27 mouse cellular contexts compared by ENCODE assay signal in genomic region chr12:86012195-86012594, GRCm38 (mm10).
"Had no signal": no experiment of that assay in that cellular context is flagged by ENCODE, and none has a peak within 500 bp of the region (broad histone marks: within the 10 kb centered on the region; RNA-seq: fewer than 3 reads in every experiment).

No protein-coding gene starts in this region.

- DNase-seq: gastrocnemius, postnatal 14 days; gastrocnemius, postnatal 36 days; heart, adult 11 months; heart, adult 2 months; heart, postnatal 14 days; heart, postnatal 36 days; kidney, adult 11 months; kidney, adult 2 months; kidney, adult 9 months; kidney, postnatal 14 days; kidney, postnatal 36 days; layer of hippocampus, adult 9-11 months; layer of hippocampus, postnatal 36 days; left cerebral cortex, postnatal 4 days had no signal

- H3K4me2 ChIP-seq: heart, embryonic 11.5 days; heart, embryonic 13.5 days; heart, embryonic 15.5 days; hindbrain, embryonic 13.5 days; hindbrain, embryonic 15.5 days; kidney, embryonic 15.5 days; limb, embryonic 13.5 days; limb, embryonic 15.5 days; liver, embryonic 12.5 days had no signal

- H3K9me3 ChIP-seq: heart, embryonic 13.5 days; heart, embryonic 15.5 days; hindbrain, embryonic 13.5 days; hindbrain, embryonic 15.5 days; kidney, embryonic 15.5 days; limb, embryonic 13.5 days; limb, embryonic 15.5 days; liver, embryonic 12.5 days had no signal

- H3K9ac ChIP-seq: heart, embryonic 13.5 days; heart, embryonic 15.5 days; hindbrain, embryonic 13.5 days; hindbrain, embryonic 15.5 days; kidney, embryonic 15.5 days; limb, embryonic 13.5 days; limb, embryonic 15.5 days; liver, embryonic 12.5 days; liver, embryonic 14.5 days had no signal

- H3K27me3 ChIP-seq: heart, embryonic 13.5 days; heart, embryonic 15.5 days; hindbrain, embryonic 13.5 days; hindbrain, embryonic 15.5 days; kidney, embryonic 15.5 days; limb, embryonic 13.5 days; limb, embryonic 15.5 days; liver, embryonic 12.5 days had no signal

- H3K36me3 ChIP-seq: heart, embryonic 15.5 days; hindbrain, embryonic 15.5 days; limb, embryonic 13.5 days; limb, embryonic 15.5 days had no signal

- H3K4me3 ChIP-seq: heart, adult 2 months; heart, embryonic 13.5 days; heart, embryonic 15.5 days; hindbrain, embryonic 13.5 days; hindbrain, embryonic 15.5 days; kidney, embryonic 15.5 days; limb, embryonic 13.5 days; limb, embryonic 15.5 days; liver, embryonic 12.5 days had no signal

- ATAC-seq: hindbrain, postnatal 0 days; intestine, embryonic 16.5 days; liver, embryonic 12.5 days had no signal

- H3K27ac ChIP-seq: heart, adult 2 months; heart, embryonic 13.5 days; heart, embryonic 15.5 days; hindbrain, embryonic 13.5 days; hindbrain, embryonic 15.5 days; hindbrain, postnatal 0 days; kidney, embryonic 15.5 days; kidney, postnatal 0 days; limb, embryonic 13.5 days; limb, embryonic 15.5 days; liver, embryonic 12.5 days; liver, embryonic 14.5 days had no signal
